Mouse (Mus musculus) testis, adult 2 months (tissue): Measurements from ENCODE around the gene Hist4h4.

Source experiments
- CTCF ChIP-seq: fragments of 200-500 bp; IDR thresholded peaks from 2 replicates; pipeline ENCODE4 v1.5.1; 2012; ENCODE audit warnings: low read depth, mild to moderate bottlenecking, inconsistent platforms, low read length, moderate library complexity; ENCODE audit not compliant: control insufficient read depth, insufficient read depth, insufficient replicate concordance
- POLR2A ChIP-seq: fragments of 200-500 bp; IDR thresholded peaks from 2 replicates; pipeline ENCODE4 v1.6.1; 2012; ENCODE audit warnings: low read depth, mild to moderate bottlenecking, inconsistent platforms, low read length, moderate library complexity; ENCODE audit not compliant: control insufficient read depth

DNA sequence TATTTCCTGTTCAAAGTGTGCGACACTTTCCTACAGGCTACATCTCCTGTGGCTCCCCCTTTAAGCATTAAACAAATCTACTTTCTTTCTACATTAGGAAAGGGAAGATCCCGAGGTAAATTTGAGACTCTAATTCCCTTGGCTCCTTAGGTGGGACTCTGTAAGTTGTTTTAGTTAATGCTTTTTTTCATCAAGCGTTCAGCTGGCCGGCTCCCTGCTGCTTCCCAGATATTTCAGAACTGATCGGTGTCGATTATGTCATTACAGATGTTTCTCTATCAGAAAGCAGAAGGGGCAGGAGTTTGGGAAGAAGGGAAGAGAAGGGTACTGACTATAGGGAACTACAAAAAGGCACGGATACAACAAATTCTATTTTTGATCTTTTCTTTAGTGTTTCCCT is 22.9 kb upstream of the Hist4h4 start:
- TF ChIP-seq CTCF (no peak), POLR2A (no peak)
